Mouse (Mus musculus) urinary bladder, postnatal 36 days (tissue): ENCODE data around the gene Sec14l2.

Experiments
- DNase-seq, 2 experiments: peaks; one replicate each; pipeline ENCODE4 v3.0.0; 2022; ENCODE audit warnings: low spot score in 2 of 2, mixed read lengths in 1 of 2

The Sec14l2 gene

GRCm38 (mm10) chr11:4098816-4099215, 24.4 kb downstream of the Sec14l2 start:
- DNase-seq, result no peak

GRCm38 (mm10) chr11:4098120-4098519, 25.1 kb downstream of the Sec14l2 start:
- DNase-seq, result no peak

GRCm38 (mm10) chr11:4097091-4097621, 26.1 kb downstream of the Sec14l2 start:
- no peak for DNase-seq

- DNase-seq, result peak; percentile 96 to 99
Observed at GRCm38 (mm10) chr11:4096054-4096984, 26.9 kb downstream of the Sec14l2 start.

GRCm38 (mm10) chr11:4095171-4096053, 27.8 kb downstream of the Sec14l2 start, which contains the start of gene Mtfp1:
Mtfp1 (minus strand) TSS chr11:4095445.
- peak in 1 of 2 experiments; percentile 49 for DNase-seq

GRCm38 (mm10) chr11:4094378-4095170, 28.6 kb downstream of the Sec14l2 start:
- DNase-seq, result peak in 1 of 2 experiments; percentile 56

GRCm38 (mm10) chr11:4093459-4094377, 29.5 kb downstream of the Sec14l2 start:
- DNase-seq, result no peak

- no peak for DNase-seq
Observed at GRCm38 (mm10) chr11:4087267-4087666, 35.9 kb downstream of the Sec14l2 start.

- DNase-seq, result no peak
Observed at GRCm38 (mm10) chr11:4086246-4086645, 37.0 kb downstream of the Sec14l2 start.

- peak in 1 of 2 experiments; percentile 38 for DNase-seq
Observed at GRCm38 (mm10) chr11:4083316-4084078, 39.7 kb downstream of the Sec14l2 start.

GRCm38 (mm10) chr11:4080219-4080618, 43.0 kb downstream of the Sec14l2 start:
- peak in 1 of 2 experiments; percentile 47 for DNase-seq

GRCm38 (mm10) chr11:4078267-4078933, 44.8 kb downstream of the Sec14l2 start:
- no peak for DNase-seq

GRCm38 (mm10) chr11:4076633-4077032, 46.6 kb downstream of the Sec14l2 start:
- DNase-seq, result peak in 1 of 2 experiments; percentile 13

- no peak for DNase-seq
Observed at GRCm38 (mm10) chr11:4069664-4070063, 53.6 kb downstream of the Sec14l2 start.

GRCm38 (mm10) chr11:4064627-4065122, 58.5 kb downstream of the Sec14l2 start, which contains the start of gene Sec14l3:
Sec14l3 (plus strand) TSS chr11:4064841.
- no peak for DNase-seq

- no peak for DNase-seq
Observed at GRCm38 (mm10) chr11:4062981-4063380, 60.2 kb downstream of the Sec14l2 start.

GRCm38 (mm10) chr11:4062523-4062922, 60.7 kb downstream of the Sec14l2 start:
- DNase-seq, result no peak

- no peak for DNase-seq
Observed at GRCm38 (mm10) chr11:4060866-4061575, 62.2 kb downstream of the Sec14l2 start.
